Mouse (Mus musculus): ENCODE measurements around the gene Gm37240.

DNA sequence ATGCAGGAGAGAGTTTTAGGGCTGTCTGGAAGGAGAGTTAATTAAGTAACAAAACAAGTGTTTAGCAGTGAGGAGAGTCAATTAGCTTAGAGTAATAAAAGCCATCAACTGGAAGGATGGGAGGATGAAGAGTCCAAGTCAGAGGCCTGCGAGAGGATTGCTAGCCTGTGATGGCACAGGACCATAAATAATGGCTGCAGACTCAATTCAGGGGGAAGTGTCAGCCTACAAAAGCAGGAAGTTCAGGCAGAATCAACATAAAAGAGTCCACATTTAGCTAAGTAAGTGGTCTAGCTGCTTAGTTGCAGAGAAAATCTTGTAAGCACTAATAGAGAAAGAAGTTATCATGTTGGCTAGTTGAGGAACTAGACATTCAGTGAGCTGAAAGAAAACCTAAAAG is 1019.3 kb downstream of the Gm37240 start:
- TF ChIP-seq POLR2A (IDR thresholded peaks at IDR 0.05; ENCODE audit: low read depth, low read length): no peak
- TF ChIP-seq CTCF (IDR thresholded peaks at IDR 0.05; ENCODE audit: borderline replicate concordance, insufficient read depth, low read length): no peak
